Mouse (Mus musculus) lung, adult 2 months (tissue): ENCODE results near the gene Cpm. TPM values are rescaled to one million over a fixed set of nuclear protein-coding genes. Genes with fewer than 3 reads are reported as not detected.

ENCODE experiments used
- DNase-seq: peaks from one replicate; pipeline ENCODE4 v3.0.0; 2022
- H3K4me1 ChIP-seq: fragments of 200-500 bp; 2 replicates; pipeline ENCODE4 v1.6.1; 2011; ENCODE audit warnings: low read length; ENCODE audit not compliant: control insufficient read depth, insufficient read depth
- H3K4me3 ChIP-seq: fragments of 200-500 bp; replicated peaks from 2 replicates; pipeline ENCODE3; 2011; ENCODE audit warnings: low read depth, mild to moderate bottlenecking, control low read depth, low read length; ENCODE audit errors: extremely low read depth
- CTCF ChIP-seq: fragments of 200-500 bp; IDR thresholded peaks from 2 replicates; pipeline ENCODE4 v1.5.1; 2011; ENCODE audit warnings: mild to moderate bottlenecking, low read length, control low read depth; ENCODE audit not compliant: insufficient read depth
- POLR2A ChIP-seq: fragments of 200-500 bp; IDR thresholded peaks from 2 replicates; pipeline ENCODE4 v1.6.1; 2011; ENCODE audit warnings: low read depth, mild to moderate bottlenecking, control low read depth, low read length, borderline replicate concordance; ENCODE audit errors: extremely low read depth
- WGBS: fragments of 180-500 bp; shearing (Covaris S2); methylation state at CpG from one replicate; pipeline ENCODE4 v1.1.7; 2018; 5-methylcytosine and 5-hydroxymethylcytosine counted together
- polyA plus RNA-seq: library from polyadenylated mRNA; depleted of rRNA; stranded (reverse); fragments of >200 nt; gene quantifications from 2 replicates; pipeline ENCODE4 v1.2.3, GENCODE M21; 2012

Cpm gene
- polyA plus RNA-seq, 1 experiment, result 117 TPM

GRCm38 (mm10) chr10:117680868-117681513, 51.7 kb downstream of the Cpm start:
- H3K4me1 ChIP-seq, result no peaks in the 10 kb centered on the region; the same call in 1 of the 2 replicates
- WGBS, result 88% methylated on average over 12 of the region's 12 CpGs
- H3K4me3 ChIP-seq, result no peak overlapping the region
- DNase-seq, result no peak
- no peak for TF ChIP-seq POLR2A
- no peak for TF ChIP-seq CTCF

- TF ChIP-seq CTCF (no peak), POLR2A (no peak)
Measured at GRCm38 (mm10) chr10:117681543-117681942, 52.2 kb downstream of the Cpm start.

GRCm38 (mm10) chr10:117681999-117682857, 52.9 kb downstream of the Cpm start:
- Histone ChIP-seq H3K4me3 (no peak overlapping the region), H3K4me1 (no peaks in the 10 kb centered on the region)
- TF ChIP-seq POLR2A, result no peak
- peak; percentile 62 for TF ChIP-seq CTCF
- DNase-seq, result peak; percentile 42
- 69% methylated on average over 14 of the region's 14 CpGs for WGBS

More at GRCm38 (mm10) chr10:117681543-117681942, 52.2 kb downstream of the Cpm start:
- 82% methylated on average over 3 of the region's 3 CpGs for WGBS
- DNase-seq, result no peak
- H3K4me1 ChIP-seq, result no peaks in the 10 kb centered on the region; the same call in 1 of the 2 replicates
- H3K4me3 ChIP-seq, result no peak overlapping the region

- WGBS, result 84% methylated on average over 30 of the region's 30 CpGs
- no peak overlapping the region for H3K4me3 ChIP-seq
- TF ChIP-seq CTCF (no peak), POLR2A (no peak)
- no peak for DNase-seq
- no peaks in the 10 kb centered on the region for H3K4me1 ChIP-seq
Measured at GRCm38 (mm10) chr10:117682858-117683733, 53.8 kb downstream of the Cpm start.

- H3K4me1 ChIP-seq, result no peaks in the 10 kb centered on the region
- DNase-seq, result no peak
- 90% methylated on average over 9 of the region's 9 CpGs for WGBS
- TF ChIP-seq POLR2A (no peak), CTCF (no peak)
- no peak overlapping the region for H3K4me3 ChIP-seq
Measured at GRCm38 (mm10) chr10:117683734-117684037, 54.4 kb downstream of the Cpm start.

- H3K4me1 ChIP-seq, result no peaks in the 10 kb centered on the region
- no peak for DNase-seq
- 77% methylated on average over 19 of the region's 19 CpGs for WGBS
- TF ChIP-seq CTCF, result no peak
- H3K4me3 ChIP-seq, result no peak overlapping the region
Measured at GRCm38 (mm10) chr10:117684298-117685170, 55.2 kb downstream of the Cpm start.

GRCm38 (mm10) chr10:117685171-117685848, 56.0 kb downstream of the Cpm start:
- DNase-seq, result no peak
- Histone ChIP-seq H3K4me3 (no peak overlapping the region), H3K4me1 (no peaks in the 10 kb centered on the region)
- TF ChIP-seq POLR2A, result no peak
- no peak for TF ChIP-seq CTCF
- WGBS, result 84% methylated on average over 15 of the region's 15 CpGs

GRCm38 (mm10) chr10:117685849-117686591, 56.7 kb downstream of the Cpm start:
- WGBS, result 92% methylated on average over 13 of the region's 13 CpGs
- TF ChIP-seq CTCF (no peak), POLR2A (no peak)
- no peaks in the 10 kb centered on the region for H3K4me1 ChIP-seq
- DNase-seq, result no peak
- no peak overlapping the region for H3K4me3 ChIP-seq
